Mouse (Mus musculus) neural tube, embryonic 12.5 days (tissue): ENCODE data around the gene Cd96. TPM values are rescaled to one million over a fixed set of nuclear protein-coding genes. Genes with fewer than 3 reads are reported as not detected.
A peak's percentile ranks its signal among the peaks of the same experiment; 100 is the strongest.

Source experiments
- ATAC-seq: fragments of 200-750 bp; cut with Nextera tagmentation; 2 replicates; pipeline ENCODE4 v1.8.0; 2017; ENCODE audit warnings: low read depth, mild to moderate bottlenecking, moderate TSS enrichment, moderate library complexity; ENCODE audit not compliant: low FRiP score
- H3K27ac ChIP-seq: fragments of 300-500 bp; sonication (generic); 2 replicates; pipeline ENCODE4 v1.5.1; 2016
- H3K27me3 ChIP-seq: fragments of 300-500 bp; sonication (generic); replicated peaks from 2 replicates; pipeline ENCODE4 v1.6.1; 2016; ENCODE audit warnings: mild to moderate bottlenecking
- H3K36me3 ChIP-seq: fragments of 300-500 bp; sonication (generic); 2 replicates; pipeline ENCODE4 v1.6.1; 2016; ENCODE audit warnings: mild to moderate bottlenecking
- H3K4me1 ChIP-seq: fragments of 300-500 bp; sonication (generic); 2 replicates; pipeline ENCODE4 v1.6.1; 2016
- H3K4me2 ChIP-seq: fragments of 300-500 bp; sonication (generic); replicated peaks from 2 replicates; pipeline ENCODE4 v1.6.1; 2016; ENCODE audit warnings: mild to moderate bottlenecking
- H3K4me3 ChIP-seq: fragments of 300-500 bp; sonication (generic); 2 replicates; pipeline ENCODE4 v1.5.1; 2016
- H3K9ac ChIP-seq: fragments of 300-500 bp; sonication (generic); 2 replicates; pipeline ENCODE4 v1.6.1; 2016; ENCODE audit warnings: mild to moderate bottlenecking
- H3K9me3 ChIP-seq: fragments of 300-500 bp; sonication (generic); 2 replicates; pipeline ENCODE4 v1.6.1; 2016; ENCODE audit warnings: mild to moderate bottlenecking
- WGBS: fragments of 180-500 bp; shearing (Covaris S2); methylation state at CpG from one replicate; pipeline ENCODE4 v1.1.7; 2016; 5-methylcytosine and 5-hydroxymethylcytosine counted together
- polyA plus RNA-seq: library from polyadenylated mRNA; unstranded; fragments of >200 nt; fragmentation: Nextera tagmentation; extraction: Ambion mirVana; gene quantifications from 2 replicates; pipeline ENCODE4 v1.2.1, GENCODE M21; 2016

Gene Cd96
- polyA plus RNA-seq, 1 experiment from 2014 or later, result not detected

GRCm38 (mm10) chr16:46006261-46006660, 113.8 kb downstream of the Cd96 start:
- ATAC-seq, result no peak
- no peak overlapping the region for H3K4me2 ChIP-seq
- H3K36me3 ChIP-seq, result no peaks in the 10 kb centered on the region
- peaks cover 4% of the 10 kb centered on the region; the same call in 1 of the 2 replicates for H3K4me1 ChIP-seq
- H3K4me3 ChIP-seq, result no peak overlapping the region
- no peak overlapping the region for H3K27ac ChIP-seq
- no peaks in the 10 kb centered on the region for H3K27me3 ChIP-seq
- no peak overlapping the region for H3K9ac ChIP-seq
- H3K9me3 ChIP-seq, result no peaks in the 10 kb centered on the region
- 81% methylated on average over 10 of the region's 10 CpGs for WGBS

- H3K36me3 ChIP-seq, result no peaks in the 10 kb centered on the region
- 90% methylated on average over 10 of the region's 10 CpGs for WGBS
- no peak for ATAC-seq
Observed at GRCm38 (mm10) chr16:46001550-46002166, 118.4 kb downstream of the Cd96 start.

GRCm38 (mm10) chr16:46000976-46001375, 119.1 kb downstream of the Cd96 start:
- no peaks in the 10 kb centered on the region for H3K9me3 ChIP-seq
- H3K4me2 ChIP-seq, result no peak overlapping the region
- no peak for ATAC-seq
- H3K9ac ChIP-seq, result no peak overlapping the region
- no peaks in the 10 kb centered on the region for H3K36me3 ChIP-seq
- H3K27me3 ChIP-seq, result no peaks in the 10 kb centered on the region
- no peak overlapping the region for H3K27ac ChIP-seq
- H3K4me3 ChIP-seq, result no peak overlapping the region
- 84% methylated on average over 3 of the region's 3 CpGs for WGBS
- no peaks in the 10 kb centered on the region for H3K4me1 ChIP-seq

More at GRCm38 (mm10) chr16:46001550-46002166, 118.4 kb downstream of the Cd96 start:
- no peaks in the 10 kb centered on the region for H3K9me3 ChIP-seq
- no peaks in the 10 kb centered on the region for H3K4me1 ChIP-seq
- no peak overlapping the region for H3K4me3 ChIP-seq
- no peak overlapping the region for H3K9ac ChIP-seq
- no peak overlapping the region for H3K4me2 ChIP-seq
- H3K27ac ChIP-seq, result no peak overlapping the region
- no peaks in the 10 kb centered on the region for H3K27me3 ChIP-seq

GRCm38 (mm10) chr16:45999374-46000191, 120.5 kb downstream of the Cd96 start:
- WGBS, result 32% methylated on average over 10 of the region's 10 CpGs

GRCm38 (mm10) chr16:45998231-45998630, 121.8 kb downstream of the Cd96 start:
- Histone ChIP-seq H3K4me1 (no peaks in the 10 kb centered on the region), H3K4me3 (no peak overlapping the region), H3K27me3 (no peaks in the 10 kb centered on the region), H3K9ac (no peak overlapping the region), H3K4me2 (no peak overlapping the region), H3K27ac (no peak overlapping the region), H3K9me3 (no peaks in the 10 kb centered on the region), H3K36me3 (no peaks in the 10 kb centered on the region)
- ATAC-seq, result no peak
- 80% methylated on average over 7 of the region's 7 CpGs for WGBS

More at GRCm38 (mm10) chr16:45999374-46000191, 120.5 kb downstream of the Cd96 start:
- no peaks in the 10 kb centered on the region for H3K27me3 ChIP-seq
- H3K9ac ChIP-seq, result no peak overlapping the region
- ATAC-seq, result peak; percentile 74
- no peak overlapping the region for H3K27ac ChIP-seq
- no peak overlapping the region; the same call in 1 of the 2 replicates for H3K4me2 ChIP-seq
- no peaks in the 10 kb centered on the region for H3K4me1 ChIP-seq
- no peaks in the 10 kb centered on the region for H3K36me3 ChIP-seq
- H3K9me3 ChIP-seq, result no peaks in the 10 kb centered on the region
- no peak overlapping the region for H3K4me3 ChIP-seq

GRCm38 (mm10) chr16:45990901-45991676, 129.0 kb downstream of the Cd96 start:
- Histone ChIP-seq H3K9me3 (no peaks in the 10 kb centered on the region), H3K9ac (no peak overlapping the region), H3K4me1 (no peaks in the 10 kb centered on the region), H3K27ac (no peak overlapping the region), H3K27me3 (no peaks in the 10 kb centered on the region), H3K4me2 (no peak overlapping the region), H3K36me3 (no peaks in the 10 kb centered on the region), H3K4me3 (no peak overlapping the region)
- WGBS, result 49% methylated on average over 10 of the region's 10 CpGs
- ATAC-seq, result no peak

- 69% methylated on average over 1 of the region's 1 CpGs for WGBS
- H3K4me3 ChIP-seq, result no peak overlapping the region
- H3K36me3 ChIP-seq, result no peaks in the 10 kb centered on the region
- no peak for ATAC-seq
- no peaks in the 10 kb centered on the region for H3K9me3 ChIP-seq
- H3K27me3 ChIP-seq, result no peaks in the 10 kb centered on the region
- H3K27ac ChIP-seq, result no peak overlapping the region
- H3K9ac ChIP-seq, result no peak overlapping the region
- H3K4me1 ChIP-seq, result no peaks in the 10 kb centered on the region
- H3K4me2 ChIP-seq, result no peak overlapping the region
Observed at GRCm38 (mm10) chr16:45986236-45986635, 133.8 kb downstream of the Cd96 start.

Other genes with a start within 250 kb of the Cd96 start
- gene Phldb2, start 166.7 kb downstream of the Cd96 start, polyA plus RNA-seq, result 31.8 and 32.9 TPM in 2 replicates
- gene Plcxd2, start 110.0 kb downstream of the Cd96 start, polyA plus RNA-seq, result 6.6 and 6.8 TPM in 2 replicates
- gene Gm4737, start 34.8 kb upstream of the Cd96 start, polyA plus RNA-seq, result 1.5 and 2.5 TPM in 2 replicates